Mouse (Mus musculus): ENCODE data around the gene Fblim1.
"Not testable (repeated sequence)": the region's sequence is repeated elsewhere in the genome, so short reads cannot be mapped to it uniquely, and the experiment has no call there.

Fblim1 gene

DNA sequence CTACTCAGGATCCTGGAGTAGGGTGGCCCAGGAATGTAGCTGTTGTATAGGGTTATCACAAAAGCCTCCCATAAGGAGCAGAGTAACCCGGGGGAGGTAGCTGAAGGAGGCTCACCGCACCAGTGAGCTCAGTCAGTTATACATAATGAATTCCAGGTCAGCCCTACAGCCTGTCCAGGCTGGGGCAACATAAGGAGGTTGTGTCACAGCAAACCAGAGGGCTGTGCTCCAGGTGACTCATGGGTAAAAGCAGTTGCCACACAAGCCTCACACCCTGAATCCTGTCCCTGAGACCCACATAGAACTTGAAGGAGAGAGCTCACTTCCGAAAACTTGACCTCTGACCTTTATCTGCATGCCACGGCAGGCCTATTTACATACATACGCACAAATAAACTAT, 36.9 kb downstream of the Fblim1 start:
- ATAC-seq (ENCODE audit: low TSS enrichment) = no peak

DNA sequence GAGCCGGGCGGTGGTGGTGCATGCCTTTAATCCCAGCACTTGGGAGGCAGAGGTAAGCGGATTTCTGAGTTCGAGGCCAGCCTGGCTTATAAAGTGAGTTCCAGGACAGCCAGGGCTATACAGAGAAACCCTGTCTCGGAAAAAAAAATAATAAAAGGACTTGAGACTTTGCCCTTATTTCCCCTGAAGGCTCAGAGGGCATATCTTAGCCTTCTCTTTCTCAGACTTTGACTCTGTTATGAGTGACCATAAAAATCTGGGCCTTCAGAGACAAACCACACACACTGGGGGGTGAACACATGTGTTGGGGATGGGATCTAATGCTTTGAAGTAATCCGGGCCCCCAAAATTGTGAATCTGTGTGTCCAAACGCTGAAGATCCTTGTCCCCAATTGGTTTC, 38.7 kb downstream of the Fblim1 start:
- ATAC-seq (ENCODE audit: low TSS enrichment) = not testable (repeated sequence)

DNA sequence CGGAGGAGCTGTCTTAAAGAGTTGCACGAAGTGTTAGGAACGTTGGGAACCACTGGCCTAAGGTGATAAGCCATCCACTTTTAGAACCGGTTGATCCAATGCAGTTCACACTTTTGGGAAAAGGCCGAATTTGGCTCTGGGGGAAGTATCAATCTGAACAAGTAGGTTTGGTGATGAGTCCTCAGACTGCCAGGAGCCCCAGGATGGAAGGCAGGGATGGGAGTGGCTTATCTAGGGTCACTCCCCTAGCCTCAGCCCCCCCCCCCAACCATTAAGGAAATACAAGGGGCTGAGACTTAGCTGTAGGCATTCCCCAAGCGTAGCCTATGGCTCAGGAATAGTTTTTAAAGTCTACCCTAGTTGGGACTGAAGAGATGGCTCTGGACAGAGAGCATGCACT, 39.7 kb downstream of the Fblim1 start:
- ATAC-seq (ENCODE audit: low TSS enrichment) = no peak

DNA sequence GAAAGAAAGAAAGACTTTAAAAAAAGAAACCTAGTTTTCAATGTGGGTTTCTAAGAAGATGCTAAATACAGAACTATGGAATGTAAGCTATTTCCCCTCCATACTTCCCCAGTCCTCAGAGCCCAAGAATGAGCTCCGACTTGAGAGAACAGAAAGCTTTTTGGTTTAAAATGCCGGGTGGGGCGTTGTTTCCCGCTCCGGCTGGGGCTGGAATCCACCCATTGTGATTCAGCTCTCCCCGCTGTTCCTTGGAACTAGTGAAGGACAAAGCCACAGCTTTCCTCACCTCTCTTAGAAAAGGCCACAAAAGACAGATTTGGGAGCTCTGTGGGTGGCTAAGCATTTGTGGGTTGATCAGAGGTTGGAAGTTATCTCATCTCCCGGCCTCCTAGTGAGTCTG, 40.6 kb downstream of the Fblim1 start:
- ATAC-seq (ENCODE audit: low TSS enrichment) = no peak

DNA sequence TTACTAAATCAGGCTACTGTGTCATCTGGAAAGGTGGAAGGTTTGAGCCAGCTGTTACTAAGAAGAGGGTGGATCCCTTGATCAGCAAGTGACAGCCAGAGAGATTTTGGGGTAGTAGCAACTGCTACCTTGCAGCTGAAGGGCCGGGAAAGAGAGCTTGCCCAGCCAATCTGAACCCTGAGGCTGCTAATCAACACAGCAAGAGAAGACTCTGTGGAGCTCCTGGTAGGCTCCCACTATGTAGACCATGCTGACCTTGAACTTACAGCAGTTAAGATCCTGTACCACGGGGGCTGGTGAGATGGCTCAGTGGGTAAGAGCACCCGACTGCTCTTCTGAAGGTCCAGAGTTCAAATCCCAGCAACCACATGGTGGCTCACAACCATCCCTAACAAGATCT, 41.2 kb downstream of the Fblim1 start:
- no peak for ATAC-seq (ENCODE audit: low TSS enrichment)

DNA sequence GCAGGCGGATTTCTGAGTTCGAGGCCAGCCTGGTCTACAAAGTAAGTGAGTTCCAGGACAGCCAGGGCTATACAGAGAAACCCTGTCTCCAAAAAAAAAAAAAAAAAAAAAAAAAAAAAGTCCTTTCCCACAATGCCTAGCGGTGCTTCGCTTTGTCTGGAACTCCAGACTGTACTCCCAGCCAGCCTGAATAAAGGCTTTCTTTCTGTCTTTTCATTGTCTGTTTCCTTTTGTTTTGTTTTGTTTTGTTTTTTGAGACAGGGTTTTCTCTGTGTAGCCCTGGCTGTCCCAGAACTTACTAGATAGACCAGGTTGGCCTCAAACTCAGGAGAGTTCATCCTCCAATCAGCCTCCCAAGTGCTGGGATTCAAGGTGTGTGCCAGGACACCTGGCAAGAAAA, 41.7 kb downstream of the Fblim1 start:
- no peak for ATAC-seq (ENCODE audit: low TSS enrichment)

DNA sequence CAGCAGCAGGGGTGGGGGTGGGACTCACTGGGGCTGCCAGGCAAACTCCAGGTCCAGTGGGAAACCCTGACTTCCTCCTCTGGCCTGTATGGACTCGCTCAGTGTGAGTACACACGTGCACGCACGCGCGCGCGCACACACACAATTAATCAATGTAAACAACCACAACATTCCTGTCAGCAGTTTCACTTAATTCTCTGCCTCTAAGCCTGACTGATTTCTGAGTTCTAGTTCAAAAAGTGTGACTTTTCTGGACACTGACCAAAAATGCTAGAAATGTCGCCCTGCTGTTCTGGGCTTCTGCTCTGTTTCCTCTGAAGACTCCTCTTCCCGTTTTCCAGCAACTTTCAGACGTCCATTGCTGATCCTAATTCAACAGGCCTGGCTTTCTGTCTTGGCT, 43.6 kb downstream of the Fblim1 start:
- no peak for ATAC-seq (ENCODE audit: low TSS enrichment)

DNA sequence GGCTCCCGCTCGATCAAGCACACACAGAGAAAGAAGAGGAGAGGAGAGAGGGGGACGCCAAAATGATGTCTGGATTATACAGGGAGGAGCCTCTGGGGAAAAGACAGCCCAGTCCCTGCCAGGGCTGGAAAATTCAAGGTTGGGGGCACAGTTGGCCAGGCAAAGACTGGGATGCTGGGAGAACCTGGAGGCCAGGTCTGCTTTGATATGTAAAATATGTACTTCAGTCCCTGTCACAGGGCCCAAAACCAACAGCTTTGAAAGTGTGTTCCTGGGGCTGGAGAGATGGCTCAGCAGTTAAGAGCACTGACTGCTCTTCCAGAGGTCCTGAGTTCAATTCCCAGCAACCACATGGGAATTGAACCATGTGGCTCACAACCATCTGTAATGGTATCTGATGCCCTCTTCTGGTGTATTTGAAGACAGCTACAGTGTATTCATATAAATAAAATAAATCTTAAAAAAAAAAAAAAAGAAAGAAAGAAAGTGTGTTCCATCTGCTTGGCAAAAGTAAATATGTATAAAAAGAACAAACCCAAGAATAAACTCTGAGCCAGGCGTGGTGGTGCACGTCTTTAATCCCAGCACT, 44.5 kb downstream of the Fblim1 start:
- not testable (repeated sequence) for ATAC-seq (ENCODE audit: low TSS enrichment)

DNA sequence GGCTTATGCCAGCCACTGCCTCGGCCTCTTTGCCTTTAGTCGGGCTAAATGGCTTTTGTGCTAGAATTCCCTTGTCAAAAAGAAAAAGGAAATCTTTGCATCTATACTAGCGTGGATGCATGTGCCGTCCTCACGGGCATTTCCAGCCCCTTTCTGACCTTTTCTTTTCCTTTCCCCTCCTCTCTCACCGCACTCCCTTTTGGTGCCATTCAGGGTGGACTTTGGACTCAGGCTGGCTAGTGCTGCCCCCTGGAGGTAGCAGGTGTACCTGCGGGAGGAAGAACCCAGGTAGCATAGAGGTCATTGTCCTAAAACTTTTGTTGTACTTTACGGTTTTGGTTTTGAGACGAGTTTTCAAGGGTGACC, 46.0 kb downstream of the Fblim1 start:
- ATAC-seq (ENCODE audit: low TSS enrichment) = peak; percentile 51

DNA sequence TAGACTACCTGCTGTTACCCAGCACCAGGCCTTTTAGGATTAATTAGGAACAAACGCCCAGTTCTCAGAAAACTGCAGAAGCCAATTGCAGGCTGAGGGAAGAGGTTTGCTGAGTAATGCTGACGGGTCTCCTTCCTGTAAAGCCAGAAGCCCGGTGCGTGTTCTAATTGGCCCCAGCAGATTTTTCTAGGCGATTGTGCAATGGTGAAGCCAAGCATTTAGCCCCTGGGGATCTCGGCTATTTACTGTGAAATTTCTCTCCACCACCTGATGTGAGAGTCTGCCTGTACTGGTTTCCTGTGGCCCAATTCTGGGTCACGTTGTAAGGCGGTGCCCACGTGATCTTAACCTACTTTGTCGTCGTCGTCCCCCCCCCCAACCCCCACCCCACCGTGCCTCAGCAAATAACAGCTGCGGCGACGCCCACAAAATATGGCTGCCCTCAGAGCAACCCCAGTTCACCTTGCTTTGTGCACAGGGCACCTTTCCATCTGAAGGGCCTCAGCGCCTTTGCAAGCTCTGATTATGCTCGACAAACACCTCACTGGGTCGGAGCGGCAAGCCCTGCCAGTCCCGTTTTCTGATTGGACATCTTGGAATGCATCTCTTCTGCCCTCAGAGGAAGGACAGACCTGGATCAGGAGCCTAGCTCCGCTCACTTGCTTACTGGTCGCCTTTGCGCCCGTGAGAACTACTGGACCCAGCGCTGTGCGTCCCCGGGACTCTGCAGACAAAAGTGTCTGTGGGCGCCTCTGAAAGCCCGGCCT, 46.6 kb downstream of the Fblim1 start:
- ATAC-seq (ENCODE audit: low TSS enrichment) = peak; percentile 57

DNA sequence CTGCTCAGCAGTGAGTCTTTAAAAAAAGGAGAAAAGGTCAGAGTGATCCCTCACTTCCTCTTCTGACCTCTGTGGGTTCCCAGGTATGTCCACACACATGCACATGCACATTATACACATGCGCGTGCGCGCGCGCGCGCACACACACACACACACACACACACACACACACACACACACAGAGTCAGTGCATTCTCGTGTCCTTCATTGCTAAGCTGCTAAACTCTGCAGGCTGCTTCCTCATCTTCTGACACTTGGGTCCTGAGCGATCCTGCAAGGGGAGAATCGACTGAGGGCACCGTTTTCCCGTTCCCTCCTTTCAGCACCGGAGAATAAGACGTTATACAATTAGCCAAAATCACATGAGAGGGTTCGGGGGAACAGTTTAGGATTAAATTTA, 47.2 kb downstream of the Fblim1 start:
- peak; percentile 12 for ATAC-seq (ENCODE audit: low TSS enrichment)

DNA sequence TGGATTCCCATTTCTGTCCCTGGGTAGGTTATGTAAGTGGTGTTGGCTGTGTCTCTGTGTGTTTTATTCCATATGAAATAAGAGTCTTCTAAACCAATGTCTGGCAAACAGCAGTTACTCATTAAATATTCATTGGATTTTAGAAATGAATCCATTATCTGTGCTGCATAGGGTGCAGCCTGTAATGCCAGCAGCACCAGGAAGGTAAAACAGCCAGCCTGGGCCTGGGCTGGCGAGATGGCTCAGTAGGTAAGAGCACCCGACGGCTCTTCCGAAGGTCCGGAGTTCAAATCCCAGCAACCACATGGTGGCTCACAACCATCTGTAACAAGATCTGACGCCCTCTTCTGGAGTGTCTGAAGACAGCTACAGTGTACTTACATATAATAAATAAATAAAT, 49.7 kb downstream of the Fblim1 start:
- peak; percentile 33 for ATAC-seq (ENCODE audit: low TSS enrichment)

DNA sequence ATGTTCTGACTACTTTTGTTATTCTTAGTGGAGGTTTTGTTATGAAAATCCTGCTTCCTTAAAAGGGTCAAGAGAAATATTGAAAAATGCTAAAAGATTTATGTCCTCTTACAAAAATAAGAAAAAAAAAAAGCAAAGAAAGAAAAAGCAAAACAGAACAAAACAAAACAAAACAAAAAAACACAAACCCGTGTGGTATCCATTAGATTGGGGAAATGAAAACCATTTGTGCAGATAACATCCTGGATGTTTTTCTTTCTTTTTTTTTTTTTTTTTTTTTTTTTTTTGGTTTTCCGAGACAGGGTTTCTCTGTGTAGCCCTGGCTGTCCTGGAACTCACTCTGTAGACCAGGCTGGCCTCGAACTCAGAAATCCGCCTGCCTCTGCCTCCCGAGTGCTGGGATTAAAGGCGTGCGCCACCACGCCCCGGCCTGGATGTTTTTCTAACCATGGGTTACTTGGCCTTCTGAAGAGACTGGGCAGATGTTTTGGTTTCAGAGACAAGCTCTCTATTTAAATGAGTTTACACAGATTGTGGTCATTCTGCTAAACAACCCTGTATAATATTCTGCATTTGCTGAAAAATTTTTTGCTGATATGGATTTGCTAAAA, 51.5 kb downstream of the Fblim1 start:
- ATAC-seq (ENCODE audit: low TSS enrichment) = not testable (repeated sequence)

DNA sequence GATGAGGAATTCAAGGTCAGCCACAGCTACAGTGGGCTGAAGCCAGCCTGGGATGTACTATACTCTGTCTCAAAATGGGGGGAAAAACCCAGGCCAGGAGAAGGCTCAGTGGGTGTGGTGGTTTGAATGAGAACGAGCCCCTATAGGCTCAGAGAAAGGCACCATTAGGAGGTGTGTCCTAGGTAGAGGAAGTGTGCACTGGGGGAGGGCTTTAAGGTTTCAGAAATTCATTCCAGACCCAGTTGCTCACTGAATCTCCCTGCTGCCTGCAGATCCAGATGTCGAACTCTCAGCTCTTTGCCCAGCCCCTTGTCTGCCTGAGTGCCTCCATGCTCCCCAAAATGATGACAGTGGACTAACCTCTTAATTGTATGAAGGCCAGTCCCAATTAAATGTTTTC, 53.4 kb downstream of the Fblim1 start:
- no peak for ATAC-seq (ENCODE audit: low TSS enrichment)

DNA sequence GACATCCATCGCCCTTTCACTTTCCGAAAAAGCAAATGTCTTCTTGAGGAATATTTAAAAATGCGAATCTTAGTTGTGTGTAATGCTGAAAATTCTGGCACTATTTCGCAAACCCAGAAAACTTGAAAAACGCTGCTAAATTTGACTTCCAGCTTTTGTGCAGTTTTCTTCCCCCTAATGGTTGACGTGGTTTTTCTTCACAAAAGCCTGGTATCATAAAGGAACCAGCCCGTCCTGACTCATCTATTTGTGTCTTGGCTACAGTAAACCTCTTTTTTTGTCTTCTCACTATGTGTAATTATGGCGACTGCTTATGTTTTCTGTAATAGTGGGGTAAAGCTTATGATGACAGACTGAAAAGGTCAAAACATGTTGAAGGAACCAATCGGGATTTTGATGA, 58.6 kb downstream of the Fblim1 start:
- no peak for ATAC-seq (ENCODE audit: low TSS enrichment)

DNA sequence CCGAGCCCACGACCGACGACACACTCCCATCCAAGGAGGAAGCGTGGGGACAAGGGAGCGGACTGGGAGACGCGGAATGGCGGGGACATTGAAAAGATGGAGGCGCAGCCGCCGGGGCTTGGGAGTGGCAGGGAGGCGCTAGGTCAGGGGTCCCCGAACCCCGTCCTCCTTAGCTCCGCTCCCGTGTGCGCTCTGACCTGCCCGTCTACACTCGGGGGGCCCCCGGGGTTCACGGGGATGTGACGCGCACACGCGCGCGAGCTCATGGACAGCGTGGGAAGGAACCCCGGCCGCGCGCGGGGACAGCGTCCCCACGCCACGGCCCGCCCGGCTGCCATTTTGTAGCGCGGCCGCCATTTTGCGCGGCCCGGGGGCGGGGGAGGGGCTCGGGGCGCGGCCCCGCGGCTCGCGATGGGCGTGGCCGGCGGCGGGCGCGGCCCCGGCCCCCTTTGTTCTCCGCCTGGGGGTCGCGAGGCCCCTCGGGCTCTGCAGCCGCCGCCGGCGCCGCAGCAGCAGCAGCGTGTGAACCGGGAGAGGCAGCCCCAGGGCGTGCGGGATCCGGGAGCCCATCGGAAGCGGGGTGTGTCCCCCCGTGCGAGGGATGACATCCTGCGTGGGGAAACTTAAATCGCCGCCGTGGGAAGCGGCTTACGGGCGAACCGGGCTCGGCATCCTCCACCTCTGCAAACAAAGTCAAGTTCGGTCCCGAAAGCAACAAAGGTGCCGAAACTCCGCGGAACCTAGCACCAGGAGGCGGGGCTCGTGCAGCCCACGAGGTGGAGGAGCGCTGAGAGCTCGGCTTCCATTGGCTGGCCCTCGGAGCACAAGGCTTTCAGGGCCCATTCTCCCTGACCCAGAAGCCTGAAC, 59.3 kb downstream of the Fblim1 start:
- peak; percentile 82 for ATAC-seq (ENCODE audit: low TSS enrichment)

DNA sequence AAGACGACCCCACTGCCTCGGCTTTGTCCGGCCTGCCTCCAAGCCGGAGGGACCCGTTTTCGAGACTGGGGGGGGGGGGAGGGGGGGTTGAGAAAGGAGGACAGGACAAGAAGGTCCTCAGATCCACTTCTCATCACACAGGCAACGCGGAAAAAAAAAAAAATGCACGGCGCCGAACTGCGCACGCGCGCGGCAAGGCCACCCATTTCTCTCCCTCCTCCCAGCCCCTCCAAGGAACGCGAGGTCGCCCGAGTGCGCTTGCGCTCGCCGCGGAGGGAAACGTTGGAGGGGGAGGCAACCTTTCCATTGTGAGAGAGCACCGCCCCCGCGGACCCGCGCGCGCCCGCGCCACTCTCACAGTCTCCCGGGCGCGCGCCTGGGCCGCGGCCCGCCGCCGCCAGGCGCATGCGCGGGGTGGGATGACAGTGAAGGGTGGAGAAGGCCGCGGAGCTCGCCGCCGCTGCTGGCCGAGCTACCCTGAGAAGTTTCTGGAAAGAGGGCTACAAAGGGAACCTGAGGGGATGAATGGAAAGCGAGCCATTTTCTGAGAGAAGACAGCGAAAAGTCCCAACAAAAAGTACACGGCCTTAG, 60.1 kb downstream of the Fblim1 start:
- peak; percentile 83 for ATAC-seq (ENCODE audit: low TSS enrichment)

DNA sequence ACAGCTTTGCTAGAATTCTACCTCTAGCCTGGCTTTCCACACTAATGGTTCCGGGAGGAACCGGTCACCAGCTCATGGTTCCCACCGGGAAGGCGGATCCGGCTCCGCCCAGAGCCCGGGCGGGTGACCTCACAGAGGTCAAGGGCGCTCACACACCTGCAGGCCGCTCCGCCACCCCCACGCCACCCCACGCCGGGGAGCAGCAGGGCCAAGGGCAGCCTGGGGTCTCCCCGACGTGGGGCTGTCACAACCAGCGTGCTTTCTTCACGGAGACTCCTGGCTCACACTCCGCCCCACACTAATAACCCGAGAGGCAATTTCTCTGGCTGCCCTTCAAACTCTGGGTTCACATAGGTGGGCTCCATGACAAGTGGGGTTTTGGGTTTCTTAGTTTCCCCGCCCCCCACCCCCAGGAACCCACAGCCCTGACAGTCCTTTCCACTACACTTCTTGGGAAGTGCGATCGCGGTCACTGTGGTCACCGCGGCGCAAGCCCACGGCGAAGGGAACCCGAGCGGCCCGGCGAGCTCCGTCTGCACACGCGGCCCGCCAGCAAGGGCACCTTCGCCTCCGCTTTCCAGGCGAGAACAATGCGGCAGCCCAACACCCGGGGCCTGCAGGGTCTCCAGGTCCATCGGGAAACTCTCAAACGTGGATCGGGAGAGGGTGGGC, 60.7 kb downstream of the Fblim1 start:
- 0 out of 2 replicates have a peak, but pooled peaks have one; percentile 9 for ATAC-seq (ENCODE audit: low TSS enrichment)

DNA sequence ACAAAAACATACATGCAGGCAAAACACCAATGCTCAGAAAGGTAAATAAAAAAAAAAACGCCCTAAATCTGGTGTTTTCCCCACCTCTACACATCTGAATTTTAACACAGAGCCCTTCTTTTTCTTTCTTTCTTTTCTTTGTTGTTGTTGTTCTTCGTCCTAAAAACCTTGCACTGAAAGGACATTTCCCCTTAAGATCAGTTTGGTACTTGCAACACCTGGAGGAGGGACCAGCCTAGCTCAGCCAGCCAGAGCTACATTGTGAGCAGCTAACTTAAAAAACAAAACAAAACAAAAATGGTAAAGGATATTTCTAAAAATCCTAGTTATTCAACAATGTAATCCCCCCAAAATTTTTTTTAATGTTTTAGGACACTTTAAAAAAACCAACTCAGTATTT, 61.4 kb downstream of the Fblim1 start:
- no peak for ATAC-seq (ENCODE audit: low TSS enrichment)

DNA sequence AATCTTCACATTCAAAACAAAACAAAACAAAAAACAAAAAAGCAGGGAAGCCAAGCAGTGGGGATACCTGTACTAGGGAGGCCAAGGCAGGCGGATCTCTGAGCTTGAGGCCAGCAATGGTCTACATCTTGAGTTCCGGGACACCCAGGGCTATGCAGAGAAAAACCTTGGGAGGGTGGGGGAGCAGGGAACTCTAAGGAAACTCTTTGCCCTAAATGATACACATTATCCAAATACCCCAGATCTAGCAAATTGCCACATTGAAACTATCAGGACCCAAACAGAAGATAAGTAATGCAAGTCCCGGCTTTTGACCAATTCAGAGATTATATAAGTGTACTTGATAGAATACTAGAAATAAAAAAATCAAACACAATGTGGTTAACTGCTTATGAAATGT, 62.3 kb downstream of the Fblim1 start:
- no peak for ATAC-seq (ENCODE audit: low TSS enrichment)

DNA sequence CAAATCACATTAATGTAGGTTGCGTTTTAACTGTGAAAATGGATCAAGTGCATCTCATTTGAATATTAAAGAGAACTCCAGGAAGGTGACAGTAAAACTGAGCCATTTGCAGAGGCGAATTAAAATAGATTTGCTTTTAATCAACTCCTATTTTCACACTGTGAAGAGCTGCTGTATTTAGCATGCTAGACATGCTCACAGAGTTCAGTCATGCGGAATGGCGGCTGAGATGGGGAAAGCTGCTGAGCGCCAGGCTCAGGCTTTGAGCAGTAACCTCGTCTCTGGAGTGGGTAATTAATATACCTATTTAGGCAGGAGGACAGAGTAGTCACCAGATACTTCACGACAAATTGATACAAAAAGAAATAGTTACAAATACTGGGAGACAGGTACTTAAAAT, 64.0 kb downstream of the Fblim1 start:
- no peak for ATAC-seq (ENCODE audit: low TSS enrichment)

All from frontal cortex, adult (tissue).